8 mouse cellular contexts compared by ENCODE assay signal in the genomic region with DNA sequence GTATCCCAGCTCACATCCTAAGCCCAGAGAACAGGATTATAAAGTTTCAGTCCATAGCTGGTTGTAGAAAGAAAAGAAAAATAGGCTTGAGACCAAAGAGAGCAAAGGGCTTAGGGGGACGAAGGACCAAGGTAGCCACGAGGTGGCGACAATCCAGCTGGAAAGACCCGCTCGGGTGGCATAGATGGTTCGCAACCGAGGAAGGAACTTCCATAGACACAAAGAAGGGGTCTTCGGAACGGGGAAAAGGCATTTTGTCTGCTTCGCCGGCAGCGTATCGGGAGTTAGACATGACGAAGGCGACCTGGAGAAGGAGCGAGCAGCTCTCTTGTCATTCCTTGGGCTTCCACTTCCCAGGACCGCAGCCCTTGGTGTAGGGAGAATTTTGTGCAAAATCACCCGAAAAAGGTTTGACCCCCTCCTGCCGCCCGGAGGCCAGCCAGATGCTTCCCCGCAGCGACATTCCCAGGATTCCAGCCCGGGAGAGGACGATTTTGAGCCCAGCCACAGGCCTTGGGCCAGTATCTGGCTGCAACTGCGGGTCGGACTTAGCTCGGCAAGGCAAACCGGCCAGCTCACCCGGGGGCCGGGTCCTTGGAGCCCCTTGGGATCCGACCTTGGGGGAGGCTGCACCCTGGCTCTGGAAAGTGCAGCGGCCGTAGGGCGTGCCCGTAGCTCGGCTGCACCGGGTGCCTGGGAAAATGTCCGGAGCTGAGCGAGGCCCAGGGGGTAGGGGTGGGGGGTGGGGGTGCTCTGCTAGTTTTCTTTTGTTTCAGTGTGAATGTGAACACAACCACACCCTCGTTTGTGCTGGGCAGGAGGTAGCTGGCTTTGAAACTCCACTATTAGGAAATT.
DNase-seq lines count a peak whose midpoint lies in the region; ATAC-seq and TF ChIP-seq lines count a peak whose summit lies in the region.

No protein-coding gene starts in this region.

- peak; percentile 89 for TF ChIP-seq CTCF in brain, embryonic 14.5 days (IDR thresholded peaks at IDR 0.05; ENCODE audit: borderline replicate concordance, extremely low read depth, insufficient read depth, insufficient read length)

- H3K9ac ChIP-seq in heart, embryonic 15.5 days, result peak overlapping the region; percentile 84
- H3K9ac ChIP-seq in liver, embryonic 13.5 days, result peak overlapping the region; percentile 72
- peak overlapping the region; percentile 81 for H3K9ac ChIP-seq in stomach, embryonic 14.5 days (replicated peaks; ENCODE audit: low read depth, low read length)

- peak overlapping the region; percentile 66 for H3K4me3 ChIP-seq in forebrain, embryonic 10.5 days
- peak overlapping the region; percentile 63 for H3K4me3 ChIP-seq in heart, embryonic 15.5 days
- H3K4me3 ChIP-seq in liver, embryonic 13.5 days (replicated peaks), result peak overlapping the region; percentile 61
- H3K4me3 ChIP-seq in stomach, embryonic 14.5 days (ENCODE audit: low read depth, low read length), result peak overlapping the region; percentile 61

- under 1% methylated on average over 40 of the region's 40 CpGs for WGBS in forebrain, embryonic 10.5 days
- WGBS in heart, embryonic 15.5 days, result under 1% methylated on average over 40 of the region's 40 CpGs
- WGBS in liver, embryonic 13.5 days (ENCODE audit: insufficient replicate concordance), result 1% methylated on average over 40 of the region's 40 CpGs
- under 1% methylated on average over 40 of the region's 40 CpGs for WGBS in stomach, embryonic 14.5 days

- 0 out of 2 replicates have a peak, but pooled peaks cover 3% of the 10 kb centered on the region for H3K27me3 ChIP-seq in forebrain, embryonic 10.5 days (ENCODE audit: poor library complexity, severe bottlenecking)
- H3K27me3 ChIP-seq in heart, embryonic 15.5 days, result no peaks in the 10 kb centered on the region
- no peaks in the 10 kb centered on the region for H3K27me3 ChIP-seq in liver, embryonic 13.5 days
- H3K27me3 ChIP-seq in stomach, embryonic 14.5 days (ENCODE audit: control insufficient read depth, insufficient read depth, low read length), result no peaks in the 10 kb centered on the region

- peak overlapping the region; percentile 95 for H3K27ac ChIP-seq in forebrain, embryonic 10.5 days
- H3K27ac ChIP-seq in heart, embryonic 15.5 days, result peak overlapping the region; percentile 94
- peak overlapping the region; percentile 64 for H3K27ac ChIP-seq in liver, embryonic 13.5 days
- peak overlapping the region; percentile 97 for H3K27ac ChIP-seq in stomach, embryonic 14.5 days (ENCODE audit: low read length)

- peak; percentile 96 for DNase-seq in brain, embryonic 14.5 days (ENCODE audit: low read depth)
- peak; percentile 84 for DNase-seq in forebrain, embryonic 10.5 days (ENCODE audit: extremely low spot score, low spot score)
- DNase-seq in kidney, postnatal 10 days, result peak; percentile 90
- peak; percentile 43 for DNase-seq in liver, embryonic 13.5 days
- DNase-seq in natural killer cell, adult 2 months (ENCODE audit: low spot score in 2 of 2), result peak; percentile 25 to 68

- H3K4me2 ChIP-seq in heart, embryonic 15.5 days, result peak overlapping the region; percentile 93
- peak overlapping the region; percentile 89 for H3K4me2 ChIP-seq in liver, embryonic 13.5 days
- peak overlapping the region; percentile 86 for H3K4me2 ChIP-seq in stomach, embryonic 14.5 days (replicated peaks; ENCODE audit: low read depth, low read length)

- peak; percentile 67 for ATAC-seq in CD4-positive, CD25-positive, alpha-beta regulatory T cell, adult 4 months
- peak; percentile 75 for ATAC-seq in heart, embryonic 15.5 days (replicated peaks; ENCODE audit: insufficient number of reproducible peaks, insufficient read depth, low FRiP score, low read depth)
- ATAC-seq in liver, embryonic 13.5 days (ENCODE audit: low read depth), result peak; percentile 52
- ATAC-seq in stomach, embryonic 14.5 days (ENCODE audit: insufficient number of reproducible peaks, insufficient read depth, low FRiP score, low read depth), result peak; percentile 74

- no peaks in the 10 kb centered on the region for H3K36me3 ChIP-seq in forebrain, embryonic 10.5 days (replicated peaks)
- H3K36me3 ChIP-seq in heart, embryonic 15.5 days, result no peaks in the 10 kb centered on the region
- no peaks in the 10 kb centered on the region for H3K36me3 ChIP-seq in liver, embryonic 13.5 days
- no peaks in the 10 kb centered on the region for H3K36me3 ChIP-seq in stomach, embryonic 14.5 days (ENCODE audit: control insufficient read depth, insufficient read depth, low read length)

- peaks cover 31% of the 10 kb centered on the region for H3K4me1 ChIP-seq in forebrain, embryonic 10.5 days
- H3K4me1 ChIP-seq in heart, embryonic 15.5 days (replicated peaks), result peaks cover 26% of the 10 kb centered on the region
- peaks cover 21% of the 10 kb centered on the region for H3K4me1 ChIP-seq in liver, embryonic 13.5 days (replicated peaks)
- 0 out of 2 replicates have a peak, but pooled peaks cover 4% of the 10 kb centered on the region for H3K4me1 ChIP-seq in stomach, embryonic 14.5 days (ENCODE audit: control insufficient read depth, insufficient read depth, low read length)

- peak; percentile 26; the same call in 1 of the 2 replicates for TF ChIP-seq POLR2A in brain, embryonic 14.5 days (IDR thresholded peaks at IDR 0.05; ENCODE audit: borderline replicate concordance, extremely low read depth, insufficient read depth, insufficient read length, poor library complexity, severe bottlenecking)

- no peaks in the 10 kb centered on the region for H3K9me3 ChIP-seq in forebrain, embryonic 10.5 days
- H3K9me3 ChIP-seq in heart, embryonic 15.5 days (replicated peaks), result no peaks in the 10 kb centered on the region
- H3K9me3 ChIP-seq in liver, embryonic 13.5 days (replicated peaks), result no peaks in the 10 kb centered on the region
- no peaks in the 10 kb centered on the region for H3K9me3 ChIP-seq in stomach, embryonic 14.5 days (ENCODE audit: control insufficient read depth, low read depth, low read length)

Comparison
In these comparisons a context has a peak if more than half of its experiments do, and no peak if none do; other contexts are left out.
1. Peak in every context shown above with its lines: DNase-seq, ATAC-seq, H3K4me3 ChIP-seq and H3K27ac ChIP-seq.
2. DNase-seq: peak in every context shown above with its lines; median percentile 96 in brain, embryonic 14.5 days; 90 in kidney, postnatal 10 days; 84 in forebrain, embryonic 10.5 days; 46 in natural killer cell, adult 2 months; 43 in liver, embryonic 13.5 days.